Mouse (Mus musculus): ENCODE data around the gene Pax5. TPM values are rescaled to one million over a fixed set of nuclear protein-coding genes. Genes with fewer than 3 reads are reported as not detected.
"Not testable (repeated sequence)": the region's sequence is repeated elsewhere in the genome, so short reads cannot be mapped to it uniquely, and the experiment has no call there.

The Pax5 gene
- not detected for total RNA-seq (2018; cell fraction: chromatin; rRNA removed)
- total RNA-seq (2018; cell fraction: cytosol; rRNA removed), result under 1 TPM in 11 of 26 experiments, not detected in 15; under 0.01 to 0.29 (median 0.05) TPM
- under 1 TPM in 1 of 26 experiments, not detected in 25; 0.05 TPM for total RNA-seq (2018; cell fraction: nucleus; rRNA removed)
- 0.03 TPM in 1 of 3 replicates, not detected in the others for polyA plus RNA-seq (2018)

DNA sequence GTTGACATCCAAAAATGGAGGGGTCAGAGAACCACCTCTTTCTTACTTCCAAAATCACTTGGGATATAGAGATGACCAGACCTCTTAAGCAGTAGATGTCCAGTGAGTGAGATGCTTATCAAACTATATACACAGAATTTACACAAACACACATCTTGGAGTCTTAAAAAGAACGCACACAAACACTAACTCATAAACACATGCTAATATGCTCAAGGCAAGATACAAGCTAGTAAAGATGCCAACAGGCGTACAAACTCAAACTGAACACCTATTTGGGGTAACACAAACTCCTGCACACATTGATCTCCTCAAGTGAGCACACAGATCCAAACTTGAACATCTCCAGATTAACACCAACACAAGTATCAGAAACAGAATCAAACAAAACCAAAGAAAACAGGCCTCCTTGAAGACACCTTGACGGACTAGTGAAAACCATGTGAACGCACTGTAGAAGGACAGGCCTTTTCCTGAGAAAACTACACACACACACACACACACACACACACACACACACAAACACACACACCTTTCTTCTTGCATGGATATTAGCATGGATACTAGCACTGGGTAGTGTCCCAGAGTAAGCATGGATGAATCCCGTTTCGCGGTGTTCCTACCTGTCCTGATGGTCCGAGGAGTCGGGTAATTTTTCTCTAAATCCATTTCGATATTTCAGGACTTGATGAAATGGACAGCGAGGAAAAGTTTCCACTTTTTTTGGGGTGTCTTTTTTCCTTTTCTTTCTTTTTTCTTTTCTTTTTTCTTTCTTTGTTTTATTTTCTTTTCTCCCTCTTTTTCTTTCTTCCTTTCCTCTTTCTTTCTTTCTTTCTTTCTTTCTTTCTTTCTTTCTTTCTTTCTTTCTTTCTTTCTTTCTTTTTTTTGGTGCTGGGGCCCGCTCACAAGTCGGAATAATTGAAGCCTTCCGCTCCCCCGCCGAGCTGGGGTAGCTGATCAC lies at the start of gene Pax5:
Gene Pax5 (minus strand): TSS at position 748 of the 961 bp plus-strand sequence.
- Histone ChIP-seq H3K4me3 (ENCODE audit: inconsistent target) (no peak within 1 kb of the TSS), H3K36me3 (ENCODE audit: inconsistent target) (no peaks in the 10 kb centered on the region), H3K79me2 (ENCODE audit: inconsistent target) (no peaks in the 10 kb centered on the region), H3K27ac (no peak within 1 kb of the TSS)
- 52% methylated on average over 16 of the region's 16 CpGs for WGBS (ENCODE audit: missing documents)

DNA sequence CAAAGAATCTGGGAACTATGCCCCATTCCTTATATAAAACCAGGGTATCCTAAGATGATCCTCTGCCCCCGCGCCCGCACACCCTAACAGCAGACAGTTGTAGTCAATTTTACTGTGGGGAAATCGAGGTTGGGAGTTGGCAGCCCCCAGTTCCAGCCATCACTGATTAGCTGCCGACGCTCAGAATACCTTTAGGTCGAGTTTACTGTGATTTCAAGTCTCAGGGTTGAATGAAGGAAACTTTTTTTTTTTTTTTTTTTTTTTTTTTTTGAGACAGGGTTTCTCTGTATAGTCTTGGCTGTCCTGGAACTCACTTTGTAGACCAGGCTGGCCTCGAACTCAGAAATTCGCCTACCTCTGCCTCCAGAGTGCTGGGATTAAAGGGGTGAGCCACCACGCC lies 46.8 kb upstream of the Pax5 start:
- peaks cover 43% of the 10 kb centered on the region for H3K79me2 ChIP-seq (ENCODE audit: inconsistent target)
- H3K27ac ChIP-seq, result peak overlapping the region; percentile 68
- WGBS (ENCODE audit: missing documents), result 12% methylated on average over 10 of the region's 10 CpGs
- H3K4me3 ChIP-seq (ENCODE audit: inconsistent target), result peak overlapping the region; percentile 88
- H3K36me3 ChIP-seq (ENCODE audit: inconsistent target), result not testable (repeated sequence)

DNA sequence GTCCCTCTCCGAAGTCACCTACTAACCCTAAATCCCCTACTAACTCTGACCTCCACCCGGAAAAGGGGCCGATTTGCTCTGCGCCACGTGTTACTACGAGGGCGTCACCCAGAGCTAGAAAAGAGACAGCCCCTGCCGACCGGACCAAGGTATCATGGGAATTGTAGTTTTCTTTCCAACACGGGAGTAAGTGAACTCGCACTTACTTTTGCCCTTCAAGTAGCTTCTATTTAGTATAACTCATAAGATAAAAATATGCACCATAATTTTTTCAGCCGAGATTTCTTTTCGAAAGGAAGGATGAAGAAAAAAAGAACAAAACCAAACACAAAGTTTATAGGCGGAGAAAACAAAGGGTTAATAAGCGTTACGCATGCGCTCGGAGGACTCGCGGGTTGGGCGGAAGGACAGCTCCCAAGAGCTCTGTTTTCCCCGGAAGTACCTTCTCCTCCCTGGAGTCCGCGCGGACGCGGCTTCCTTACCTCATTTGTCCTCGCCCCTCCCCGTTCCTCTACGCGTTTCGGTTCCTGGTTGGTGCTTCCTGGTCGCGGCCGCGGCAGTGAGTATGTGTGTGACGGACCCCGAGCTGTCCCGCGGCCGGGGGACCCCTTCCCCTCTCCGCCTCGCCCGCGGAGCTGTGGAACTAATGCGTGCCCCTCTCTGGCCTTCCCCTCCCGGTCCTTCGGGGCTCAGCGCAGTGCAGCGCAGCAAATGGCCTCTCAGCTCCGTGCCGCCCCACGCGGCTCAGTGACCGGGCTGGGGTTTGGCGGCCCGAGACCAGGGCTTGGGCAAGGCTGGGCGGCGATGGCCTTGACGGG lies 46.1 kb upstream of the Pax5 start:
- Histone ChIP-seq H3K27ac (peak overlapping the region; percentile 68), H3K79me2 (ENCODE audit: inconsistent target) (peaks cover 43% of the 10 kb centered on the region), H3K4me3 (ENCODE audit: inconsistent target) (peak overlapping the region; percentile 88), H3K36me3 (ENCODE audit: inconsistent target) (no peaks in the 10 kb centered on the region)
- under 1% methylated on average over 59 of the region's 60 CpGs for WGBS (ENCODE audit: missing documents)

DNA sequence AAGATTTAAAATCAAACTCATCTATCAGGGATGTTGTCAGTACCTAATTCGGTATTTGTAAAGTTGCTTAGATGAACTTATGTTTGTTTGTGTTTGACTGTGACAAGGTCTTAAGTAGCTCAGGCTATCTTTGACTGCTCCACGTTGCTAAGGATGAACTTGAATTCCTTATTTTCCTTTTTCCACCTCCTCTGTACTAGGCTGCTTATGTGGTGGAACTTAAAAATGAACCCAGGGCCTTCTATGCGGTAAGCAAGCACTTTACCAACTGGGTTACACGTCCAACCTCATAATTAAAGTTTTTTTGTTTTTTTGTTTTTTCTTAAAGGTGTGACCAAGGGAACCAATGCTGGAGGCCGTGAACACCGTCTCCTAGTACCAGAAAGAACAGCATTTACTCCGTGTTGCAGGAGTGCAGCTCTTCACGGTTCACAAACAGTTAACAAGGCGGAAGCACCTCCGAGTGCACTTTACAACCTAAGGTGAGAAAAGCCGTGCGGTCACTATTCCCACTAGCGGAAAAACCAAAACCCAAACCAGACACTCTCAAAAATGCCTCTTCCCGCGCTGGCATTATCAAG lies 45.4 kb upstream of the Pax5 start, which contains the start of gene Zcchc7:
Gene Zcchc7 (plus strand): TSS at position 325 of the 581 bp plus-strand sequence.
- Histone ChIP-seq H3K27ac (peak within 1 kb of the TSS; percentile 68), H3K4me3 (ENCODE audit: inconsistent target) (peak within 1 kb of the TSS; percentile 88), H3K36me3 (ENCODE audit: inconsistent target) (no peaks in the 10 kb centered on the region), H3K79me2 (ENCODE audit: inconsistent target) (peaks cover 39% of the 10 kb centered on the region)
- 5% methylated on average over 15 of the region's 15 CpGs for WGBS (ENCODE audit: missing documents)

DNA sequence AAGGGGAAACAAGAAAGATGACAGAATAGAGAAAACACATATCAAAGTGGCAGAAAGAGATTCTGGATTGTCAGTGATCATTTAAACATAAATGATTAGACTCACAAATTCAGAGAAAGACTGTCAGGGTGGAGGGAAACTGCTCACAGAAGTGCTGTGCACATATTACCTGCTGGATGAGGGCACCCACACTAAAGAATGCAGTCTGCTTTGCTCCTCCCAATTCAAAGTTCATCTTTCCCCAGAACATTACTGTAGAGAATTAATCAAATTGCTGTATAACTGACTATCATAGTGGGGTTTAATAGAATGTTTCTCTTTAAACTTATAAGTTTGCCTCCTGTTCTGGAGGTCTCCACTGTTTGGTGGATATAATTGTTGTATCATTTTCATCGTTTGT lies 30.2 kb upstream of the Pax5 start:
- Histone ChIP-seq H3K79me2 (ENCODE audit: inconsistent target) (no peaks in the 10 kb centered on the region), H3K36me3 (ENCODE audit: inconsistent target) (no peaks in the 10 kb centered on the region), H3K4me3 (ENCODE audit: inconsistent target) (no peak overlapping the region), H3K27ac (no peak overlapping the region)
- WGBS (ENCODE audit: missing documents), result 75% methylated on average over 1 of the region's 1 CpGs

DNA sequence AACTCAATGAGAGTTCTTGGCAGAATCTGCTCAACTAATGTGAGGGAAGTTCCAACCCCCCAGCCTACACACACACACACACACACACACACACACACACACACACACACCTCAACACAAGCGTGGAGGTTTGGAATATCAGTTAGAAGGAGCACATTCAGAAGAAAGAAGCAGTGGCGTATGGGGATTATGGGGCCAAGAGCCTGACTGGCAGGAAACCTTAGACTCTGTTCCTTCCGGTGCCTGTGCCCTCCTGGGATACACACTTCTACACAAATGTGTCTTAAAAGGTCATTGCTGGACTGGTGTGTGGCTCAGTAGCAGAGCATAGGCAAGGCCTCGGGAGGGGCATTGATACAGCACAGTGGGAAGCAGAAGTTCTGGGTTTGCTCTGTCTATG lies 10.9 kb upstream of the Pax5 start:
- Histone ChIP-seq H3K27ac (no peak overlapping the region), H3K36me3 (ENCODE audit: inconsistent target) (no peaks in the 10 kb centered on the region), H3K4me3 (ENCODE audit: inconsistent target) (no peak overlapping the region), H3K79me2 (ENCODE audit: inconsistent target) (no peaks in the 10 kb centered on the region)
- 91% methylated on average over 3 of the region's 4 CpGs for WGBS (ENCODE audit: missing documents)

DNA sequence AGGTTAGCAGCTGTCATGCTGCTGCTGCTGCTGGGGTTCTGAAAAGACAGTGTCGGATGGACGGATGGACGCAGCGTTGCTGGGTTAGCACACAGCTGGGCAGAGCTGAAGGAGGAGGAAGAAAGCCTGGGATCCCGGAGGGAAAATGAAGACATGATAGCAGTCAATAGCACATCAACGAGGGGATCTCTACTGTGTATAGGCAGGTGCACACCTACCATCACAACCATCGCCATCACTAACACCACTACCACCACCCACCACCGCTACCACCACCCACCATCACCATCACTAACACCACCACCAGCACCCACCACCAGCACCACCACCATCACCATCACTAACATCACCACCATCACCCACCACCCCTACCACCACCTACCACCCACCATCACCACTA lies 9.8 kb upstream of the Pax5 start:
- H3K27ac ChIP-seq, result no peak overlapping the region
- no peaks in the 10 kb centered on the region for H3K79me2 ChIP-seq (ENCODE audit: inconsistent target)
- WGBS (ENCODE audit: missing documents), result 94% methylated on average over 8 of the region's 8 CpGs
- no peak overlapping the region for H3K4me3 ChIP-seq (ENCODE audit: inconsistent target)
- H3K36me3 ChIP-seq (ENCODE audit: inconsistent target), result no peaks in the 10 kb centered on the region

DNA sequence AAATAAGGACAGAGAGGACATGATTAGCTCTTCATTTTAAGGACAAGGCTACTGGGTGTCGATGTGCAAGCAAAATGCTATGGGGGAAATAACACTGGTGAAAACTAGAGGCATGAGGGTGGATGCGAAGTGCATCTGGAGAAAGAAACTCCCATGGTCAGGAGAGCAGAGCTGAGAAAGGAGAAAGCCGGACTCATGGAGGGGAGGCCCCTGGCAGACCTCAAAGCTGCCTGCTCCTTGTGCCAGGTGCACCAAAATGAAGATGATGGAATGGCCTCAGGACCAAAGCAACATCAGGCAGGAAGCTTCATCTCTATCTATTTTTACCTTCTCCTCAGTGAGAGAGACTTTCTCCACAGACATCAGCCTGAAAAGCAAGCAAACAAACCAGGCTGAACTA lies 7.4 kb upstream of the Pax5 start:
- Histone ChIP-seq H3K4me3 (ENCODE audit: inconsistent target) (no peak overlapping the region), H3K36me3 (ENCODE audit: inconsistent target) (no peaks in the 10 kb centered on the region), H3K27ac (no peak overlapping the region), H3K79me2 (ENCODE audit: inconsistent target) (no peaks in the 10 kb centered on the region)
- 87% methylated on average over 3 of the region's 3 CpGs for WGBS (ENCODE audit: missing documents)

DNA sequence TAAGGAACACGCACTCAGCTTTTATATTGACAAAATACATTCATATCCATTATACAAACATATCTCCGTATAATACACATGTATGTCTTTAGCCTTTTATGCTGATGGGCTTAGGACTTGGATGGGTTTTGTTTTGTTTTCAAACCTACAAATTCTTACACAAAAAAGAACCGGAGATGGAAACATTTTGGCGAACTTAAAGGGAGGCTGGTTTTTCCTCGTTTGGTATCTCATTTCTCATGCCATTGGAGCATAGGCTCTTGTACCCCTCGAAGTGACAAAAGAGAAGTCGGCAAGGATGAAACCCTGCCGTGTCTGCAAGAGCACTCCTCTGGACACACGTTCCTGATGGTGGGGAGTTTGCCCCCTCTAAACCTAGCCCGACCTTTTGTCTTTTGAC lies 6.1 kb upstream of the Pax5 start:
- Histone ChIP-seq H3K4me3 (ENCODE audit: inconsistent target) (no peak overlapping the region), H3K36me3 (ENCODE audit: inconsistent target) (no peaks in the 10 kb centered on the region), H3K79me2 (ENCODE audit: inconsistent target) (no peaks in the 10 kb centered on the region), H3K27ac (no peak overlapping the region)
- WGBS (ENCODE audit: missing documents), result 9% methylated on average over 10 of the region's 10 CpGs

DNA sequence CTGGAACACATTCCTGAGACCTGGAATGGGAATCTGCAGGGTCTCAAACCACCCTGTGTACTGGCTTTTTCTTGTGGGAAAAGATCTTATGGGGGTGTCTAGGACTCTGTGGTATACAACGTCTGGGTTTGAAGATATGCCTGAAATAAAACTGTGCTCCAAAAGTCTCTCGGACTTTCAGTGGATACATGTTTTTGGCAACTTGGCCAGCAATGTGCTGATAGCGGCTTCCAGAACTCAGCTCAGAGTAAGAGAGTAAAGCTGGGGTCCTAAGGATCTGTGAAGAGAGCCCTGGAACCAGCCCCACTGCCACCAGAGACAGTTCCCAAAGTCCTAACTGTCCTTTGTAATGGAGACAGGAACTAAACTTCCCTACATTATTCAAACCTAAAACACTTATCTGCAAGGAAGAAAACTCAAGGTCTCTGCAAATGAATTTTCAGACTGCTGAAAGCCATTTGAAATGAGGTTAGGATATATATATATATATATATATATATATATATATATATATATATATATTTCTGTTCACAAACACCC lies 5.4 kb upstream of the Pax5 start:
- H3K27ac ChIP-seq, result no peak overlapping the region
- no peak overlapping the region for H3K4me3 ChIP-seq (ENCODE audit: inconsistent target)
- WGBS (ENCODE audit: missing documents), result 13% methylated on average over 3 of the region's 3 CpGs
- no peaks in the 10 kb centered on the region for H3K36me3 ChIP-seq (ENCODE audit: inconsistent target)
- H3K79me2 ChIP-seq (ENCODE audit: inconsistent target), result no peaks in the 10 kb centered on the region

DNA sequence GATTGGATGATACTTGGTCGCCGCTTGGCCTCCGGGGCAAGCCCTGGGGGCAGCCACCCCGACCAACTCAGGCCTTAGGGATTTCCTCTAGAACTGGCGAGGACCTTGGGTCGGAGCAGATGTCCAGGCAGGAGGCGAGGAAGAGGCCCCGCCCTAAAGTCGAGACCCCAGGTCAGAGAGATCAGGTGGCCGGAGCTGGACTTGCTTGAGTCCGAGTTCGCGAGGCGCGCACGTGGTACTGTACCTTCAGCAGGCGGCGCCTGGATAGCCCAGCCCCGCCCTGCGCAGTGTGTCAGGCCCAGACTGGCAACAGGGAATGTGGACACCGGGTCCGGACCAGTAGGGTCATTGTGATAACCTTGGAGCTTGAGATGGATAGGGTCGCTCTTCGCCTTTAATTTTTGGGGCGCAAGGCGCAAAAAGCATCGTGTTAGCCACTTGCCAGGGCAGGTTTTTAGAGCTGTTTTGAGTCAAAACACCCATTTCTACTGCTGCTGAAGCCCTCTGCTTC lies 3.9 kb upstream of the Pax5 start:
- 6% methylated on average over 27 of the region's 27 CpGs for WGBS (ENCODE audit: missing documents)
- Histone ChIP-seq H3K79me2 (ENCODE audit: inconsistent target) (no peaks in the 10 kb centered on the region), H3K27ac (no peak overlapping the region), H3K36me3 (ENCODE audit: inconsistent target) (no peaks in the 10 kb centered on the region), H3K4me3 (ENCODE audit: inconsistent target) (no peak overlapping the region)

DNA sequence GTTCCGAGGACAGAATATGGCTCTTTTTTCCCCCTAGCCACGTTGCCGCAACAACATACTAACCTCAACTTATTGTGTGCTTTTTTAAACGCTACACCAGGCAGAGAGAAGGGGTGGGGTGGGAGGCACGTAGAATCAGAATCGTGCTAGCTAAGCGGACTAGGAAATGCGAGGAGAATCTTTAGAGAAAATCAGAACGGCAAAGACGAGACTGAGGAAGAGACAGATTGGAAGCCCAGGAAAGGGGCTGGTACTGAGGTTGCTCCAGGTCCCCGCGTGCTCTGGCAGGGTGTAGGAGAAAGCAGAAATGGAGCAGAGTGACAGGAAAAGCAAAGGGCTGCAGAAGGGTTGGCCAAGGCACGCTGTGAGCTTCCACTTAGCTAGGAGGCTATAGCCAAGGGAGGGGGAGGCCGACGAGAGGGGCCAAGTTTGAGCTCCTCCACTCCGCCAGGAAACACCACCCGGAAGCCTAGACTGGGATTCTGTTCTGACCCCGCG lies 3.3 kb upstream of the Pax5 start:
- Histone ChIP-seq H3K79me2 (ENCODE audit: inconsistent target) (no peaks in the 10 kb centered on the region), H3K27ac (no peak overlapping the region), H3K36me3 (ENCODE audit: inconsistent target) (no peaks in the 10 kb centered on the region), H3K4me3 (ENCODE audit: inconsistent target) (no peak overlapping the region)
- 4% methylated on average over 19 of the region's 19 CpGs for WGBS (ENCODE audit: missing documents)

DNA sequence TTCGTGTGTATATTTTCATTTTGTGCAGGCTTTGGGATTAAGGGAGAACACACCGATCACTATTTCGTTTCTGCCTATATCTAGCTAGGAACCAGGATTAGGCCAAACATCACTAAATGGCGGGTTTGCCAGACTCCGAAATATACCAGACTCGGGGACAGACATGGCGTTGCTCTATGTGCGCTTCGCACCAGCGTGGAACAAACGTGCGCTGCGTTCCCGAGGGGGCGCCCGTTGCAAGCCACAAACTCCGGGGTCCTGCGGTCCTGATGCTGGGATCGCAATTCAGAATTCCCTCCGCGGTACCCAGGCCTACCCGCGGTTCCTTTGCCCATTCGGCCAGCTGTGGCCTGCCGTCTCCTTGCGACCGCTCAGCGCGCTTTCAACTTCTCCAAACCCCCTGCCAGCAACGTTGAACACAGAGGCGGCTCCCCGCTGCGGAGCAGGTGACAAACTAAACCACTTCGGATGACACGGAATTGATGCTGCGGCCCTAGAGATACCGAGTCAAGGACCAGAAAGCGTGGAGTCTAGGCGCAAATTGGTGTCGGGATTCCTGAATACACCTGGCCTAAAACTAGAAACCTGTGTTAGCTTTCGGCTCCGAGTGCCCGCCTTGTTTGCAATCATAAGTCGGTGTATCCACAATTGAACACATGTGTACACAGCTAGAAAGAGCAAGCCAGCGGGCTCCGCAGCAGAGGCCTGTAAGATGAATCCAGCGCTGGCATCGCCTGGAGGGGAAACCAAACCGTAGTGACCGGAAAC lies 2.7 kb upstream of the Pax5 start:
- no peaks in the 10 kb centered on the region for H3K36me3 ChIP-seq (ENCODE audit: inconsistent target)
- 4% methylated on average over 50 of the region's 50 CpGs for WGBS (ENCODE audit: missing documents)
- H3K27ac ChIP-seq, result no peak overlapping the region
- H3K79me2 ChIP-seq (ENCODE audit: inconsistent target), result no peaks in the 10 kb centered on the region
- H3K4me3 ChIP-seq (ENCODE audit: inconsistent target), result no peak overlapping the region
